Mouse (Mus musculus): ENCODE results near the gene Tmem178b.

The Tmem178b gene

DNA sequence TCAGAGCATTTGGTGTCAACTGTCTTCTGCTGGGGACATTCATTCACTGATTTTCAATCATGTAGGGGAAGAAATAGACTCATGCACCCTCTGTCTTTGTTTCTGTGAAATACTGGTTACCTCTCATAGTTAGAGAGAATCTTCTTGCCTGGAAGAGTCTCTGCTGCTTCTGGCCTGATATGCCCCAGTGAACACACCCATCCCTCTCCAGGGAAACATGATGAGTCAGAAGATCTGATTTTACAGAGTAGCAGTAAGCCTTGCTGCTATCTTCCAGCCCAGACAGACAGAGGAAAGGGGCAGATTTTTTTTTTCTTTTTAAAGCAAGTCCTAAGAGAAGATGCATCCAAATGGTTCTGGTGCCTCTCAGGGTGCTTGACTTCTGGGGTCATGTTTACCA lies 376.9 kb downstream of the Tmem178b start:
- no peak for DNase-seq (ENCODE audit: low spot score in 2 of 2)

DNA sequence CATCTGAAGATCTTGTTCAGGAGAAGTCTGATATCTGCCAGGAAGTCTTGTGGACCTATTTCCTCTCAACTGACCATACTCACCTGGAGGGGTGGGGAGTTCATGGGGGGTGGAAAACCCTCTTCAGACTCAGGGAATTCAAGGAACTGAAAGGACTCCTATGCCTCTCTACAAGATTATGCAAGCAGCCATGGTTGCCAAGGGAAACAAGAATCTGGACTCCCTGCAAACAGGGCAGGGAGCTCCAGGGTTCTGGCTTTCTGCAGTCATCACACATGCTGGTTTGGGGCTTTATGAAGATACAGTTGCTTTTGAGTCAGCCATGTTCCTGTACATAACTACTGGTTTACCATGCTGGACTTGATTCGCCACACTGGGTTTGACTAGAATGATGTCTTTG lies 390.6 kb downstream of the Tmem178b start:
- DNase-seq (ENCODE audit: low spot score in 2 of 2), result no peak

DNA sequence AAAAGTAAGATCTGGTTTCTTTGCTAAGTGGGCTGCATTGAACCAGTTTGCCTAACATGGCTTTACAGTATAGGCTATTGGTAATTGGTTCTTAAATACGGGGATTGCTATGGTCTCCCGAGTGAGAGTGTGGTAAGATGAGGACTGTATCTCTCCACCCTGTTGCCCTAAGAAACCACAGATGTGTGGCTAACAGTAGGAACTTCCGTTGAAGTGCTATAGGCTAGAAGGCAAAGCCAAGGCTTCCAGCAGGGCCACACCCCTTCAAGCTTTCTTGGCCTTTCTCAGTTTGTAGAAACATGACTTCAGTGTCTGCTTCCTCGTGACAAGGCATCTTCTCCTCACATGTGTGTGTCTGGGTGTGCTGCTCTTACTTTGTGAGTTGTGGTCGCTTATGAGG lies 427.6 kb downstream of the Tmem178b start:
- no peak for DNase-seq (ENCODE audit: low spot score in 2 of 2)

DNA sequence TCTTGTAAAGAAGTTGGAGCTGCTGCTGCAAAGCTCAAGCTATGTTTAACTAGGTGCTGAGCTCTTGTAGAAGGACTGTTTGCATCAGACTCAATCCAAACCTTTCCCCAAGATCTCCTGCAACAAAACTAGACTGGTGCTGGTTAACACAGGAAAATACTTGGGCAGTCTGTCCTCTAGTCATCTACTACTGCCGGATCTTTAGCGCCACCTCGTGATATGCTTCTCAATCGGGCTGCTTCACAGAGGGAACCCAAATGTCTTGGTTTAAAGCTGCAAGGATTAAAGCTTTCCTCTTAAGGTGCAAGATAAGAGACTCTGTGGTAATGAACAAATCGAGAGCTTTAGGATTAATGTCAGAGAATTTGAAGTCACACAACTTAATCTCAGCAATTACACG lies 430.3 kb downstream of the Tmem178b start:
- DNase-seq (ENCODE audit: low spot score in 2 of 2), result no peak
